Mouse (Mus musculus): ENCODE measurements around the gene Cd1d1.
"Not testable (repeated sequence)": the region's sequence is repeated elsewhere in the genome, so short reads cannot be mapped to it uniquely, and the experiment has no call there.

The Cd1d1 gene

DNA sequence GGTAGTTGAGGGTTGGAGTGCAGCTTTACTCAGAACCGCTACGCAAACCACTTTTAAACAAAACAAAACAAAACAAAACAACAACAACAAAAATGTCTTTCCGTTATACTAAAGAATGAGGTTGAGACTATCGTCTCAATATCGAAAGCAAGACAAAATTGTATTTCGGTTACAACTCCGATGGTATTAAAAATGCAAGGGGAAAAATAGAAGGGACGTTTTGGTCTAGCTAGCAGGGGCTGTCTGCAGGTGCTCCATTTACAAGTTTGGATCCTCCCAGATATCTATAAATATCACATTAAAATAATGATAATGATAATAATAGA is at the start of gene Cd1d1:
TSS of gene Cd1d1 (minus strand) at position 27 of the 326 bp plus-strand sequence.
- DNase-seq (ENCODE audit: low read depth in 2 of 2, low spot score in 2 of 2) = no peak

DNA sequence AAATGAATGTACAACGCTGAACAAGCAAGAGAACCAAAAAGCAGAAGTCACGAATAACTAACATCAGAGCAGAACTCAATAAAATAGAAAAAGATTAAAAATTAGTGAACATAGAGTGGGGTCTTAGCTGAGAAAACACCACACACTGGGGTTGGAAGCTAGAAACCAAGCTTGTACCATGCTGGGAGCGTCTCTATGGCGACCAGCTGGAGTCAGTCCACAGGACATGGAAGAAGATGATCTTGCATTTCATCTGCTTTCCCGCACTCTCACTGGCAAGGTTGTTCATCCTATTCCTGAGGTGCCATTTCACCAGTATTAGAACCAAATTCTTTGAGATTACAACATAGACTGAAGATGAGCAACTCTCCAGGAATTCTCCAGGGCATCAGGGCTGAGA is 48.6 kb upstream of the Cd1d1 start:
- no peak for DNase-seq (ENCODE audit: low read depth in 2 of 2, low spot score in 2 of 2)

DNA sequence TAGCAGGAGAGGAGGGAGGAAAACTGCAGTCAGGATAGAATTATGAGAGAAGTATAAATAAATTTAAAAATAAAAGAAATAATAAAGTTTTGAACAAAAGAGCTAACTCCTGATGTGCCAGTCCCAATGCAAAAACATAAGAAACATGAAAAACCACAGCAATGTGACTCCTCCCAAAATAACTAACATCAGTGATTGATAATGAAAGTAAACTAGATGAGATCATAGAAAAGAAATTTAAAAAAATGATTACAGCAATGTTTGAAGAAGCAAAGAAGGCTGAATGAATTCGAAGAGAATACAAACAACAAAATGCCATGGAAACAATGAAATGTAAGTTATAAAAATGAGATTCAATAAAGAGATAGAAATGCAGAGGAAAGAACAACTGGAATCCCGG is 42.5 kb upstream of the Cd1d1 start:
- DNase-seq (ENCODE audit: low read depth in 2 of 2, low spot score in 2 of 2) = no peak

GRCm38 (mm10) chr3:87038500-87038899 is 39.3 kb upstream of the Cd1d1 start:
- no peak for DNase-seq (ENCODE audit: low read depth in 2 of 2, low spot score in 2 of 2)

GRCm38 (mm10) chr3:87034061-87034460 is 34.8 kb upstream of the Cd1d1 start:
- no peak for DNase-seq (ENCODE audit: low read depth in 2 of 2, low spot score in 2 of 2)

DNA sequence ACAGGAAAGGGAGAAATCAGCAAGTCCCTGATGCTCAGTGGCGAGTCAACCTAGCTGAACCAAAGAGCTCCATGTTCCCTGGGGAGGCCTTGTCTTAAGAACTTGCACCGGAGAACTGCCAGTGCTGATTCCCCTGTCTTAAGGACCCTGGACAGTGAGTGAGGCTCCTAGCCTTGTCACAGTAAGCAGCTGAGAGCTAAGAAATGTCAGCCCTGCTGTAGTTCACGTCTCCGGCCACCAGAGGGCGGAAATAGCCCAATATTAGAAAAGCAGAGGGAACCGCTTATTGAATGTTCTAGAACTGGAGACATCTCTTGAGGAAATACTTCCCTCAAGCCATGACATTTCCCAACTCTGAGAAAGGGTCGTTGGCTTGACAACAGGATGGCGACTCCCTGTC is 34.1 kb upstream of the Cd1d1 start:
- DNase-seq (ENCODE audit: low read depth in 2 of 2, low spot score in 2 of 2) = peak; percentile 50 to 60

- DNase-seq (ENCODE audit: low read depth in 2 of 2, low spot score in 2 of 2) = peak; percentile 23 to 44
Observed at GRCm38 (mm10) chr3:87030855-87031254, 31.6 kb upstream of the Cd1d1 start.

DNA sequence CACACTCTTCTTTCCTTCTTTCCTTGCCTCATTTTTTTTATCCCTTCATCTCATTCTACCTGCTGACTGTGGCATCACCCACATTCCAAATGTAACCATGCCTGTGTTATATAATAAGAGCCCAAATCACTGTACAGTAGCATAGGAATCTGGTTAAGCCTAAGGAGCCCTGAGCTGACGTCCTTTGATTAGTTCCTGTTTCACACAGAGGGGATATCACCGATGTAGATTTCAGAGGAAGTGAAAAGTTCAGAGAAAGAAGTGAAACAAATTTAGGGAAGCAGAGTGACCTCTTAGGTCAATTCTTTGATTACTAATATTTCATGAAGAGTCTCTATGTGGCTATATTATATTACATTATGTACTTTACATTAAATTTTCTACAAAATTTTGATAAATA is 18.5 kb upstream of the Cd1d1 start:
- DNase-seq (ENCODE audit: low read depth in 2 of 2, low spot score in 2 of 2) = no peak

DNA sequence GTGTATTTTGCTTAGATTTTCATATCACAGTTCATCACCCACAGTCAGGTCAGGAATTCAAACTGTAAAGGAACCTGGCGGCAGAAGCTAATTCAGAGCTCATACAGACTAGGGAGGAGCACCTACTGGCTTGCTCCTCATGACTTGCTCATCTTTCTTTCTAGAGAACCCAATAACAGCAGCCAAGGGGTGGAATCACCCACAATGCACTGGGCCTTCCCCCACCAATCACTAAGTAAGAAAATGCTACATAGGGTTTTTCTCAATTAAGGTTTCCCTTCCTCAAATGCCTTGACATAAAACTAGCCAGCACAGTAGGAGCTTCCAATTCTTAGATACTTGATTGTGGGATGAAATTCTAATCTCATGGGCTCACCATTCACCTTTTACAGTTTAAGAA is 17.8 kb upstream of the Cd1d1 start:
- DNase-seq (ENCODE audit: low read depth in 2 of 2, low spot score in 2 of 2) = no peak

DNA sequence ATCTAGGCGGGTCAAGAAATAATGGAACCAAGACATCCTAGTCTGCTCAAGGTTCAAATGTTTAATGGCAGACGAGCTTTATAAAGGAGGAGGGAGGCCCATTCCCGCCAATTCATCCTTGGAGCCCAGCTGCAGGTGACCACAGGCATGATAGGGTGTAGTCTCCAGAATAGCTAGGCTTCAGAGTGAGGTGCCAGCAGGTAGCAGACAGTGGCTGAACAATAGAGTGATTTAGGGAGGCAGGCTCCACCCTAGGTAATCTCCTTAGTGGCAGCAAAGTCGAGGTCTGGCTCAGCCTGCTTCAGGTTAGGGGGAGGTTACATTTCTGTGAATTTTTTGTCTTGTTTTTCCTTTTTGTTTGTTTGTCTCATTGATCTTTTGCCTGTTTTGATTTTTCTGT is 16.7 kb upstream of the Cd1d1 start:
- no peak for DNase-seq (ENCODE audit: low read depth in 2 of 2, low spot score in 2 of 2)

- DNase-seq (ENCODE audit: low read depth in 2 of 2, low spot score in 2 of 2) = not testable (repeated sequence)
Observed at GRCm38 (mm10) chr3:87012406-87012805, 13.2 kb upstream of the Cd1d1 start.

GRCm38 (mm10) chr3:87008281-87008680 is 9.0 kb upstream of the Cd1d1 start:
- not testable (repeated sequence) for DNase-seq (ENCODE audit: low read depth in 2 of 2, low spot score in 2 of 2)

DNA sequence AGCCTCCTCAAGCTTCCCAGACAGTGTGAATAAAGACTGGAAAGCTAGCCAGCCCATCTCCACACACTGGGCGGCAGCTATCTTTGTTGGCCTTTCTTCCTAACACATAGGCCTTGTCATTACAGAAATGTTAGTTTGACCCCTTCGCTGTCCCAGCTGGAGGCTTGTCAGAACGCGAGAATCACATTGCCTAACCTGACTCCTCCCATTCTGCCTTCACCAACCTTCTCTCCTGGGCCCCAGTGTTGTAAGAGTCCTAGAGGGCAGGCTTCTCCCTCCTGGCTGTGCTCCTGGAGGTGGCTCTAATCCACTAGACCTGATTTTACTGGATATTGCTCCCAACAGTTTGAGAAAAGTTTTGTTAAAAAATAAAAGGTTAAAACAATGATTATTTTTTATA is 1.4 kb upstream of the Cd1d1 start:
- no peak for DNase-seq (ENCODE audit: low read depth in 2 of 2, low spot score in 2 of 2)

DNA sequence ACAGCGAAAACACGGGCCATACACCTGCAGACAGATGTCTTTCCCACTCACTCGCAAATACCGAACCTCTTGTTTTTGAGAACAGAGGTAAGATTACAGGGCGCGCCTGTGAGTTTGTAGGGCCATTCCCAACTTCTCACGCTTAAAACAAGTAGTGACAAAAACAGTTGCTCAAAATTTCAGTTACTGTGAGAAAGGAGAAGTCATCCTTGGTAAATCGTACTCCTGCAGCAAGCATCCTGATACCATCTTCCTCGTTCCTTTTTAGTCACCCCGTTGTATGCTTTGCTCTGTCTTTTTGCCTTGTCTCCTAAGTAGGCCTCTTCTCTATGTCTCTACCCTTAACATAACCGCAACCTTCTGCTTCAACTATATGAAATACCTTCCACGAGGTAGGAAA is 810 bp upstream of the Cd1d1 start:
- no peak for DNase-seq (ENCODE audit: low read depth in 2 of 2, low spot score in 2 of 2)

- peak; percentile 70 to 77 for DNase-seq (ENCODE audit: low read depth in 2 of 2, low spot score in 2 of 2)
Observed at GRCm38 (mm10) chr3:86998433-86999414, 517 bp downstream of the Cd1d1 start.

GRCm38 (mm10) chr3:86996111-86996510 is 3.1 kb downstream of the Cd1d1 start:
- no peak for DNase-seq (ENCODE audit: low read depth in 2 of 2, low spot score in 2 of 2)

DNA sequence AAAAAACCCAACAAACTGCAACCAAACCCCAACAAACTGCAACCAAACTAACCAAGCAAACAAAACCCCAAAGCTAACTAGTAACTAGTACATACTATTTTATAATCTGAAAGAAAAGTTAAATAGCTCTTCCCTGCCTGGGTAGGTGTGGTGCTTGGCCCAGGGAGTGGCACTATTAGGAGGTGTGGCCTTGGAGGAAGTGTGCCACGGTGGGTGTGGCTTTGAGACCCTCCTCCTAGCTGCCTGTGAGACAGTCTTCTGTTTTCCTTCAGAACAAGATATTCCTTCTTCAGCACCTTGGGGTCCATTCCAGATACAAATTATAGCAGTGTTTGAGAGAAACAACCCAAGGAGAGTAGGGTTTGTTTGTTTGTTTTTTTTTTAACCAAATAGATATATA is 3.9 kb downstream of the Cd1d1 start:
- no peak for DNase-seq (ENCODE audit: low read depth in 2 of 2, low spot score in 2 of 2)

DNA sequence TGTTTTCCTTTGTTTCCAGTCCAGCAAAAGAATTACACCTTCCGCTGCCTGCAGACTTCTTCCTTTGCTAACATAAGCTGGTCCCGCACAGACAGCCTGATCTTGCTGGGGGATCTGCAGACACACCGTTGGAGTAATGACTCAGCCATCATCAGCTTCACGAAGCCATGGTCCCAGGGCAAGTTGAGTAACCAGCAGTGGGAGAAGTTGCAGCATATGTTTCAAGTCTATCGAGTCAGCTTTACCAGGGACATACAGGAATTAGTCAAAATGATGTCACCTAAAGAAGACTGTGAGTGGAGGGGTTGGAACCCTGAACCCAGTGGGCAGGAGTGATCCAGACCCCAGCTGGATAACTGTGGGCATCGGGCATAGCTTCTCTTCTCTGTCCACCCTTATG is 12.3 kb downstream of the Cd1d1 start:
- DNase-seq (ENCODE audit: low read depth in 2 of 2, low spot score in 2 of 2) = not testable (repeated sequence)

- peak in 1 of 2 experiments; percentile 7 for DNase-seq (ENCODE audit: low read depth in 2 of 2, low spot score in 2 of 2)
Observed at GRCm38 (mm10) chr3:86986490-86986889, 12.8 kb downstream of the Cd1d1 start.

DNA sequence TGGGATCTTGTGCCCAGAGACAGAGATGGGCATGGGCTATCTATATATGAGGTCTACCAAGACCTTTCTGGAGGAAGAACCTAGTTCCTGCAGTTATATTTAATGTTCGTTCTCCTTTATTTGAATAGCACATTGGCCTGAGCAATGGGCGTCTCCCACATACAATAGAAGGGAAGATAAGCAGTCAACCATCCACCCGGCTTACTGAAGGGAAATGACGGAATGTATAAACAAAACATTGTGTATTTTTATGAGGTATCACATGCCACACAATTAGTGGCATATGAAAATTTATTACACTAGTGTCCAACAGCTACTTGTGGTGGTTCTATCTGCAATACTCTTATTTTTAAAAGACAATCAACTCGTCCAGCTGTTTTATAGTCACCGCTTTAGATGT is 15.9 kb downstream of the Cd1d1 start:
- DNase-seq (ENCODE audit: low read depth in 2 of 2, low spot score in 2 of 2) = no peak

DNA sequence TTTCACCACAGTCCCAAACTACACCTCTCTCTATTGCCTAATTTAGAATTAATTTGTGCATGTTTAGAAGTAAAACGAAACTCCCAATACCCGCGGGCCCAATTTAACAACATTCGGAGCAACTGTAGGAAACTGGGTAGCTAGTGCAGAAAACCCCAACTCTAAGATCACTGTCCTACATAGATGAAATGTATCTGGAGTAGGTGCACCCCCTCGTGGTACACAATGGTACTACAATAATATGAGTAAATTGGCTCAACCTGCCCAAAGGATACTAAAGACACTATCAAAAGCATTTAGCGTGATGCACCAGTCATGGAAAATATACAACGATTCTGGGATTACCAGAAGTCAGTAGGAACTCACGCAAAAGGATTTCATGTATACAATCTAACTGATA is 22.7 kb downstream of the Cd1d1 start:
- peak; percentile 68 to 82 for DNase-seq (ENCODE audit: low read depth in 2 of 2, low spot score in 2 of 2)

GRCm38 (mm10) chr3:86975150-86975549 is 24.1 kb downstream of the Cd1d1 start:
- DNase-seq (ENCODE audit: low read depth in 2 of 2, low spot score in 2 of 2) = no peak

Measured in CD8-positive naive resting alpha-beta T cell, adult 2 months (primary cell).